Mouse (Mus musculus) sigmoid colon, adult 10 weeks (tissue): ENCODE data around the gene Rab7. TPM values are rescaled to one million over a fixed set of nuclear protein-coding genes. Genes with fewer than 3 reads are reported as not detected.

Experiments
- polyA plus RNA-seq: library from polyadenylated mRNA; stranded (reverse); fragments of 350-450 nt; fragmentation: Illumina TruSeq; extraction: RNeasy Lipid Tissue Mini Kit (QIAGEN cat#74804); gene quantifications from one replicate; pipeline ENCODE4 v1.2.3, GENCODE M21; 2014; ENCODE audit warnings: low read depth, low replicate concordance

The Rab7 gene
- 290 TPM for polyA plus RNA-seq

GRCm38 (mm10) chr6:88044577-88045405 is at the start of gene Rab7:
TSS of gene Rab7 (minus strand) at chr6:88045270.

GRCm38 (mm10) chr6:88084278-88085151 is 39.4 kb upstream of the Rab7 start, which contains the start of gene Rpn1:
TSS of gene Rpn1 (plus strand) at chr6:88084482.

GRCm38 (mm10) chr6:87981547-87982256 is 63.4 kb downstream of the Rab7 start, which contains the start of gene H1fx:
TSS of gene H1fx (minus strand) at chr6:87981637.

Other genes with a start within 250 kb of the Rab7 start
- gene Rab43, start 233.1 kb downstream of the Rab7 start, polyA plus RNA-seq = 15.5 TPM
- gene Gm45140, start 209.5 kb downstream of the Rab7 start, polyA plus RNA-seq = not detected
- gene Isy1, start 206.5 kb downstream of the Rab7 start, polyA plus RNA-seq = 19.4 TPM
- 698 TPM for gene Cnbp, start 194.2 kb downstream of the Rab7 start, polyA plus RNA-seq
- gene Copg1, start 157.5 kb downstream of the Rab7 start, polyA plus RNA-seq = 27.1 TPM
- gene Hmces, start 131.3 kb downstream of the Rab7 start, polyA plus RNA-seq = 7.0 TPM
- gene H1fx, start 63.6 kb downstream of the Rab7 start, polyA plus RNA-seq = not detected
- gene Rpn1, start 39.2 kb upstream of the Rab7 start, polyA plus RNA-seq = 114 TPM
- 0.85 TPM for gene Gata2, start 148.6 kb upstream of the Rab7 start, polyA plus RNA-seq
- gene Dnajb8, start 177.0 kb upstream of the Rab7 start, polyA plus RNA-seq = not detected